Mouse (Mus musculus): Measurements from ENCODE around the gene Nav3. TPM values are rescaled to one million over a fixed set of nuclear protein-coding genes. Genes with fewer than 3 reads are reported as not detected.

Nav3 gene
- polyA plus RNA-seq, 1 experiment from 2014 or later, result 1.9 TPM

DNA sequence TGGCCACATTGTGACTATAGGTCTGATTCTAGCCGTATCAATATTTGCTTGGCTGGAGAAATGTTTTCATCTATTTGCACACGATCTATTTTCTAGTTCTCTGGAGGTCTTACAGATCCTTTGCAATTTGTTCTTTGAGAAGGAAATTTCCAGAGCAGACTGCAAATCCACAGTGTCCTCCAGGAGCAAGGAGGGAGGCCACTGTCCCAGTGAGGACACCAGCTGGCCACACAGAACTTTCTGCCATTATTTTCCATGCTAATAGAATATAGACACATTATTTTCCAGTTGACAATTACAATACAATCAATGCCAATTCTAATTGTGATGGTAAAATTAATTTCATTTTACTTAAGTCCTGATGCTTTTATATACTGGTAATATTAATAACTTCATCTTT is 783.1 kb downstream of the Nav3 start:
- no peak overlapping the region for H3K4me2 ChIP-seq (ENCODE audit: low read depth, low read length)
- no peak overlapping the region for H3K27ac ChIP-seq (ENCODE audit: low read length)
- no peak overlapping the region for H3K4me3 ChIP-seq (ENCODE audit: low read length)
- ATAC-seq (replicated peaks; ENCODE audit: extremely low read depth, insufficient read depth, low FRiP score), result no peak
- H3K27me3 ChIP-seq (ENCODE audit: control insufficient read depth, insufficient read depth, low read length), result no peaks in the 10 kb centered on the region
- H3K36me3 ChIP-seq (ENCODE audit: control insufficient read depth, insufficient read depth), result no peaks in the 10 kb centered on the region
- WGBS, result 74% methylated on average over 2 of the region's 2 CpGs
- no peaks in the 10 kb centered on the region for H3K9me3 ChIP-seq (replicated peaks; ENCODE audit: control insufficient read depth, low read length)
- H3K4me1 ChIP-seq (ENCODE audit: control insufficient read depth, insufficient read depth, low read length), result no peaks in the 10 kb centered on the region
- no peak overlapping the region for H3K9ac ChIP-seq (ENCODE audit: low read length)

DNA sequence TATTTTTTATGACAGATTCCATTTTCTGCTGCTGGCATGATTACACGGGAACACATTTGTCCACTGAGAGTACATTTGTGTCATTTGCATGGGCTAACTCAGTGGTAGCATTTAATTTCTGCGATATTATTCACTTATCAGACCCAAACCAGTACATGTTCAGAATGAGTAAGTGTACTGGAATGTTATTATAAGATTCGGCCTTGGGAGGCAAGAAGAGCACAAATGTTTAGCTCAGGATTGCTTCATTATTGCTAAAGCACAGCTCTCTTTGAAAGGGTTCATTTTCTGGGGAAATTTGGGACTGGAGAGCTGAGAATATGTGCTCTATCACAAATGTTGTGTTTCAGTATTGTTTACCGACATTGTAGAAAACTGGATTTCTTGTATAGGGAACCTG is 788.6 kb downstream of the Nav3 start:
- Histone ChIP-seq H3K27me3 (ENCODE audit: control insufficient read depth, insufficient read depth, low read length) (no peaks in the 10 kb centered on the region), H3K9me3 (replicated peaks; ENCODE audit: control insufficient read depth, low read length) (no peaks in the 10 kb centered on the region), H3K9ac (ENCODE audit: low read length) (no peak overlapping the region), H3K4me1 (ENCODE audit: control insufficient read depth, insufficient read depth, low read length) (no peaks in the 10 kb centered on the region), H3K27ac (ENCODE audit: low read length) (no peak overlapping the region), H3K4me3 (ENCODE audit: low read length) (no peak overlapping the region), H3K4me2 (ENCODE audit: low read depth, low read length) (no peak overlapping the region), H3K36me3 (ENCODE audit: control insufficient read depth, insufficient read depth) (no peaks in the 10 kb centered on the region)
- ATAC-seq (replicated peaks; ENCODE audit: extremely low read depth, insufficient read depth, low FRiP score), result no peak
- 65% methylated on average over 4 of the region's 4 CpGs for WGBS

DNA sequence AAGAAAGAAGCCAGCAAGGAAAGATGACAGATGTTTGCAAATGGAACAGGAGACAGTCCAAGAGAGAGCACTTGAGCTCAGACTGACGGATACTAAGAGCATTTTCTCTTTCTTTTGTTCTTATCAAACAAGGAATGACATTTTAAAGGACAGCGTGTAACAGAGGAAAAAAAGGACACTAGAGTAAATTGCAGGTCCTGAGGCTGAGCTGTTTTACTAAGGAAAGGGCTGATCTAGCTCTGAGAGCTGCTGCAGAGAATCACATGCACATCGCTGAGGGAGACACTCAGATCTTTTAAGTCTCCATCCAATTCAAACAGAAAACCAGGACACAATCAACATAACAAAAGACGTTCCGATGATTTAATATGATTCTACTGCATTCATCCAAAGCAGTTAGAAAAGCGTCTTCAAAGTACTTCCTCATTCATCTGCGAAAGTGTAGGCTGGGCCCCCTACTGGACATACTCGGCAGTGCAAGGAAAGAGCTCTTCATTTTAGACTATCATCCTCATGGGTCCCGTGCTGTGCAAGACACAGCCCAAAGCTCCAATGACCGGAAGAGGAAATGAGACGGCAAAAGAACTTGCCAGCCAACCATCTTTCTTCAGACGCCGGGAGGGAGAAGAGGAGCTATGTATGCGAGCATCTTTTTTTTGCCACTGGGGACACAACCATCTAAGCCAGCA is 791.2 kb downstream of the Nav3 start:
- H3K27me3 ChIP-seq (ENCODE audit: control insufficient read depth, insufficient read depth, low read length), result no peaks in the 10 kb centered on the region
- no peaks in the 10 kb centered on the region for H3K36me3 ChIP-seq (ENCODE audit: control insufficient read depth, insufficient read depth)
- H3K9ac ChIP-seq (ENCODE audit: low read length), result no peak overlapping the region; the same call in 1 of the 2 replicates
- ATAC-seq (replicated peaks; ENCODE audit: extremely low read depth, insufficient read depth, low FRiP score), result no peak; the same call in 1 of the 2 replicates
- H3K4me3 ChIP-seq (ENCODE audit: low read length), result peak overlapping the region; percentile 34
- H3K4me2 ChIP-seq (ENCODE audit: low read depth, low read length), result peak overlapping the region; percentile 56
- 26% methylated on average over 14 of the region's 14 CpGs for WGBS
- H3K4me1 ChIP-seq (ENCODE audit: control insufficient read depth, insufficient read depth, low read length), result no peaks in the 10 kb centered on the region
- H3K9me3 ChIP-seq (replicated peaks; ENCODE audit: control insufficient read depth, low read length), result no peaks in the 10 kb centered on the region
- no peak overlapping the region for H3K27ac ChIP-seq (ENCODE audit: low read length)

DNA sequence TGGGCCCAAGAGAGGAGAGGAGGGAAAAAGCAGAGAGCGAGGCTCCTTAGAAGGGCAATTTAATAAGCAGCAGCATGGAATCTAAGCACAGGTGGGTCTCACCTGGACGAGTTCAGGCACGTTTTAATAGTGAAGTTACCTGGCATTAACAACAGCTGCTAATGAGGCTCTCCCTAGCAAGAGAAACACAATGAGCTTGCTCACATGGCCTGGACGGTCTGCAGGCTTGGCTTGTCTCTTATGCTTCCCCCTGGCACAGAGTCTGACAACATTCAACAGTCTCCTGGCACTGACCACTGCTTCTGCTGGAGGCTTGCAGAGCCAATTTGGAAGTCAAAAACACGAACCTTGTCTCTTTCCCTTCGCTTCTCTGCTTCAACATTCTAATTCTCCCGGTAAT is 804.5 kb downstream of the Nav3 start:
- H3K27me3 ChIP-seq (ENCODE audit: control insufficient read depth, insufficient read depth, low read length), result no peaks in the 10 kb centered on the region
- H3K27ac ChIP-seq (ENCODE audit: low read length), result no peak overlapping the region
- H3K9me3 ChIP-seq (replicated peaks; ENCODE audit: control insufficient read depth, low read length), result no peaks in the 10 kb centered on the region
- WGBS, result 59% methylated on average over 7 of the region's 7 CpGs
- no peak for ATAC-seq (replicated peaks; ENCODE audit: extremely low read depth, insufficient read depth, low FRiP score)
- H3K4me3 ChIP-seq (ENCODE audit: low read length), result no peak overlapping the region
- H3K9ac ChIP-seq (ENCODE audit: low read length), result no peak overlapping the region
- H3K36me3 ChIP-seq (ENCODE audit: control insufficient read depth, insufficient read depth), result no peaks in the 10 kb centered on the region
- no peaks in the 10 kb centered on the region for H3K4me1 ChIP-seq (ENCODE audit: control insufficient read depth, insufficient read depth, low read length)
- H3K4me2 ChIP-seq (ENCODE audit: low read depth, low read length), result no peak overlapping the region

DNA sequence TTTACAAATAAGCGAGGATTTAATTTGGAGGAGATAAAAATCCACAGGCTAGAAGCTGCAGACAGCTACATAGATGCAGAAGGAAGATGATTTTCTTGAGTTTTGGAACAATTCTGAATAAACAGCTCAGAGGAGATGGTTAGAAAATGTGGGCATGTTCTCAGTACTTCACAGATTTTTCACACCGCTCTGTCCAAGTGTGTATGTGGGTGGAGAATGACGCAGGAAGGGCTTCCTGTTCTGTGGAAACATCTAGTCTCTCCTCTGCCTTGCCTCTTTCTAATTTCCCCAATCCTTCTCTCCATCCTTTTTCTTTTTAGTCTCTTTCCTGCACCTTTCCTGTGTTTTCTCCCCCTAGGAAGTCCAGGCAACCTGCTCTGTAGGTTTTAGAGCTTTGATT is 812.4 kb downstream of the Nav3 start:
- no peak overlapping the region for H3K27ac ChIP-seq (ENCODE audit: low read length)

DNA sequence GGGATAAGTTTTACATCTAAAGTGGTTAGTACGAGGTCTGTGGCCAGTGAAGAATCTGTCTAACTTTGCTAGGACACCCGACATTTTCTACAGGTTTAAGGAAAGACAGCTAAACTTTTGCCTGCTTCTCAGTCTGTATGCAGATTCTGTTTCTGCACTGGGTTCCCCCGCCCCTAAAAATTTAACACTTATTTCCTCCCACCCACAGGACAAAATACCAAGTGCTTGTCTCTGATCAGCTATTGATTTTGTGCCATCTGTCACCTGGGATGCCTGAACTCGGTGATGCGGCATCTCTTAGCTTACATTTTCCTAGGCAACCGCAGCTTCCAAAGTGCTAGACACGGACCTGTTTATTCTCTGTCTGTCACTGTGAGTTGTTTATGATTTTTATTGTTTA is 814.2 kb downstream of the Nav3 start:
- Histone ChIP-seq H3K4me1 (ENCODE audit: control insufficient read depth, insufficient read depth, low read length) (no peaks in the 10 kb centered on the region), H3K9ac (ENCODE audit: low read length) (no peak overlapping the region), H3K9me3 (replicated peaks; ENCODE audit: control insufficient read depth, low read length) (no peaks in the 10 kb centered on the region), H3K27me3 (ENCODE audit: control insufficient read depth, insufficient read depth, low read length) (no peaks in the 10 kb centered on the region), H3K27ac (ENCODE audit: low read length) (no peak overlapping the region), H3K4me3 (ENCODE audit: low read length) (no peak overlapping the region), H3K4me2 (ENCODE audit: low read depth, low read length) (no peak overlapping the region), H3K36me3 (ENCODE audit: control insufficient read depth, insufficient read depth) (no peaks in the 10 kb centered on the region)
- 82% methylated on average over 7 of the region's 7 CpGs for WGBS
- ATAC-seq (replicated peaks; ENCODE audit: extremely low read depth, insufficient read depth, low FRiP score), result no peak

More for the DNA sequence above, 812.4 kb downstream of the Nav3 start:
- H3K4me2 ChIP-seq (ENCODE audit: low read depth, low read length), result no peak overlapping the region
- ATAC-seq (replicated peaks; ENCODE audit: extremely low read depth, insufficient read depth, low FRiP score), result no peak
- no peaks in the 10 kb centered on the region for H3K4me1 ChIP-seq (ENCODE audit: control insufficient read depth, insufficient read depth, low read length)
- 73% methylated on average over 3 of the region's 3 CpGs for WGBS
- H3K9ac ChIP-seq (ENCODE audit: low read length), result no peak overlapping the region
- no peaks in the 10 kb centered on the region for H3K36me3 ChIP-seq (ENCODE audit: control insufficient read depth, insufficient read depth)
- H3K4me3 ChIP-seq (ENCODE audit: low read length), result no peak overlapping the region
- no peaks in the 10 kb centered on the region for H3K27me3 ChIP-seq (ENCODE audit: control insufficient read depth, insufficient read depth, low read length)
- H3K9me3 ChIP-seq (replicated peaks; ENCODE audit: control insufficient read depth, low read length), result no peaks in the 10 kb centered on the region

DNA sequence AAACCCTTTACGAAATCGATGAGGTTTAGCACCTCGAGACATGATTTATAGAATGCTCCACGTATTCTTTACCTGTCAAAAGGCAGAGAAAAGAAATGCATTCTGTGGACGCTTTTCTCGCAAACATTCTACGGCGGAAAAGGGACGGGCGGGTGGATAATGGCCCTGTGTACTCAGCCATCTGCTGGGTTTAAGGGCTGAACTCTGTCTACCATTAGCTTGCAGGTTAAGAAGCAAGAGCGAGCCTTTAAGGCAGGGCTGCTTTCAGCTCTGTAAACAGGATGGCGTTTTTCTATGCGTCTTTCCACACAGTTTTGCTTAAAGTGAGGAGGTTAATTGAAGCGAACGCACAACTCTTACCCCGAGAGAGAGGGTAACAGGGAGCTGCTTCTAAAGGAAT is 818.3 kb downstream of the Nav3 start:
- no peaks in the 10 kb centered on the region for H3K27me3 ChIP-seq (ENCODE audit: control insufficient read depth, insufficient read depth, low read length)
- H3K9ac ChIP-seq (ENCODE audit: low read length), result no peak overlapping the region
- ATAC-seq (replicated peaks; ENCODE audit: extremely low read depth, insufficient read depth, low FRiP score), result no peak
- WGBS, result 76% methylated on average over 16 of the region's 16 CpGs
- no peaks in the 10 kb centered on the region for H3K4me1 ChIP-seq (ENCODE audit: control insufficient read depth, insufficient read depth, low read length)
- H3K27ac ChIP-seq (ENCODE audit: low read length), result no peak overlapping the region
- no peak overlapping the region for H3K4me3 ChIP-seq (ENCODE audit: low read length)
- H3K36me3 ChIP-seq (ENCODE audit: control insufficient read depth, insufficient read depth), result no peaks in the 10 kb centered on the region
- no peaks in the 10 kb centered on the region for H3K9me3 ChIP-seq (replicated peaks; ENCODE audit: control insufficient read depth, low read length)
- no peak overlapping the region for H3K4me2 ChIP-seq (ENCODE audit: low read depth, low read length)
